Mouse (Mus musculus) embryonic facial prominence, embryonic 12.5 days (tissue): ENCODE results near the gene Olfr971. TPM values are rescaled to one million over a fixed set of nuclear protein-coding genes. Genes with fewer than 3 reads are reported as not detected.
"Not testable (repeated sequence)": the region's sequence is repeated elsewhere in the genome, so short reads cannot be mapped to it uniquely, and the experiment has no call there.

ENCODE experiments used
- ATAC-seq: fragments of 200-750 bp; cut with Nextera tagmentation; 2 replicates; pipeline ENCODE4 v1.8.0; 2017; ENCODE audit not compliant: insufficient number of reproducible peaks, insufficient read depth, low FRiP score, low TSS enrichment
- H3K27ac ChIP-seq: fragments of 300-500 bp; sonication (generic); 2 replicates; pipeline ENCODE4 v1.5.1; 2016; ENCODE audit warnings: mild to moderate bottlenecking
- H3K27me3 ChIP-seq: fragments of 300-500 bp; sonication (generic); 2 replicates; pipeline ENCODE4 v1.6.1; 2016; ENCODE audit warnings: mild to moderate bottlenecking, moderate library complexity
- H3K36me3 ChIP-seq: fragments of 300-500 bp; sonication (generic); 2 replicates; pipeline ENCODE4 v1.6.1; 2016; ENCODE audit warnings: mild to moderate bottlenecking
- H3K4me1 ChIP-seq: fragments of 300-500 bp; sonication (generic); 2 replicates; pipeline ENCODE4 v1.6.1; 2016
- H3K4me2 ChIP-seq: fragments of 300-500 bp; sonication (generic); replicated peaks from 2 replicates; pipeline ENCODE4 v1.6.1; 2016; ENCODE audit warnings: mild to moderate bottlenecking, moderate library complexity
- H3K4me3 ChIP-seq: fragments of 300-500 bp; sonication (generic); 2 replicates; pipeline ENCODE4 v1.5.1; 2016; ENCODE audit warnings: mild to moderate bottlenecking
- H3K9ac ChIP-seq: fragments of 300-500 bp; sonication (generic); 2 replicates; pipeline ENCODE4 v1.6.1; 2016; ENCODE audit warnings: mild to moderate bottlenecking, moderate library complexity
- H3K9me3 ChIP-seq: fragments of 300-500 bp; sonication (generic); 2 replicates; pipeline ENCODE4 v1.6.1; 2016; ENCODE audit warnings: mild to moderate bottlenecking, moderate library complexity
- WGBS: fragments of 180-500 bp; shearing (Covaris S2); methylation state at CpG from one replicate; pipeline ENCODE4 v1.1.7; 2016; 5-methylcytosine and 5-hydroxymethylcytosine counted together
- polyA plus RNA-seq: library from polyadenylated mRNA; unstranded; fragments of >200 nt; fragmentation: Nextera tagmentation; extraction: Ambion mirVana; gene quantifications from 2 replicates; pipeline ENCODE4 v1.2.1, GENCODE M21; 2016

The Olfr971 gene
- not detected in 2 replicates for polyA plus RNA-seq

GRCm38 (mm10) chr9:39836576-39836975, at the start of gene Olfr971:
TSS of gene Olfr971 (plus strand) at chr9:39836876.
- WGBS, result 87% methylated on average over 2 of the region's 2 CpGs
- ATAC-seq, H3K4me2 ChIP-seq, H3K4me3 ChIP-seq, H3K36me3 ChIP-seq, H3K9me3 ChIP-seq, H3K27me3 ChIP-seq, H3K4me1 ChIP-seq, H3K9ac ChIP-seq, H3K27ac ChIP-seq: not testable (repeated sequence)

- Histone ChIP-seq H3K9me3 (no peaks in the 10 kb centered on the region), H3K4me2 (no peak within 1 kb of the TSS), H3K27me3 (no peaks in the 10 kb centered on the region), H3K9ac (no peak within 1 kb of the TSS), H3K36me3 (no peaks in the 10 kb centered on the region), H3K27ac (no peak within 1 kb of the TSS), H3K4me1 (no peaks in the 10 kb centered on the region), H3K4me3 (no peak within 1 kb of the TSS)
- no peak for ATAC-seq
- 70% methylated on average over 2 of the region's 2 CpGs for WGBS
Measured at GRCm38 (mm10) chr9:39790558-39790957, 46.1 kb upstream of the Olfr971 start, which contains the start of gene Olfr969. TSS of gene Olfr969 (plus strand) at chr9:39790945.

- no peak within 1 kb of the TSS for H3K4me3 ChIP-seq
- no peaks in the 10 kb centered on the region for H3K4me1 ChIP-seq
- no peak for ATAC-seq
- H3K9me3 ChIP-seq, result no peaks in the 10 kb centered on the region
- no peak within 1 kb of the TSS for H3K27ac ChIP-seq
- H3K4me2 ChIP-seq, result no peak within 1 kb of the TSS
- no peaks in the 10 kb centered on the region for H3K27me3 ChIP-seq
- H3K9ac ChIP-seq, result no peak within 1 kb of the TSS
- H3K36me3 ChIP-seq, result no peaks in the 10 kb centered on the region
- WGBS, result 69% methylated on average over 4 of the region's 4 CpGs
Measured at GRCm38 (mm10) chr9:39808560-39808959, 28.1 kb upstream of the Olfr971 start, which contains the start of gene Olfr970. TSS of gene Olfr970 (plus strand) at chr9:39808860.

GRCm38 (mm10) chr9:39866122-39866521, 29.4 kb downstream of the Olfr971 start, which contains the start of gene Olfr972:
TSS of gene Olfr972 (plus strand) at chr9:39866422.
- no peak within 1 kb of the TSS for H3K27ac ChIP-seq
- no peak within 1 kb of the TSS for H3K9ac ChIP-seq
- WGBS, result 62% methylated on average over 2 of the region's 2 CpGs
- ATAC-seq, result no peak
- H3K27me3 ChIP-seq, result no peaks in the 10 kb centered on the region
- H3K4me1 ChIP-seq, result no peaks in the 10 kb centered on the region
- no peaks in the 10 kb centered on the region for H3K36me3 ChIP-seq
- no peak within 1 kb of the TSS for H3K4me3 ChIP-seq
- H3K4me2 ChIP-seq, result no peak within 1 kb of the TSS
- H3K9me3 ChIP-seq, result no peaks in the 10 kb centered on the region

GRCm38 (mm10) chr9:39871986-39872385, 35.3 kb downstream of the Olfr971 start:
- not testable (repeated sequence) for H3K36me3 ChIP-seq, H3K9me3 ChIP-seq, H3K27me3 ChIP-seq, H3K4me3 ChIP-seq, H3K27ac ChIP-seq, H3K4me1 ChIP-seq, ATAC-seq, H3K4me2 ChIP-seq, H3K9ac ChIP-seq
- WGBS, result 81% methylated on average over 1 of the region's 1 CpGs

- not testable (repeated sequence) for H3K4me3 ChIP-seq, H3K36me3 ChIP-seq
Measured at GRCm38 (mm10) chr9:39877541-39878396, 41.1 kb downstream of the Olfr971 start.

More at GRCm38 (mm10) chr9:39877541-39878396, 41.1 kb downstream of the Olfr971 start:
- not testable (repeated sequence) for H3K4me1 ChIP-seq, H3K27ac ChIP-seq, ATAC-seq, H3K27me3 ChIP-seq, H3K9me3 ChIP-seq, H3K4me2 ChIP-seq, H3K9ac ChIP-seq
- WGBS, result no CpG with 5 or more reads among the region's 4 CpGs

Other genes with a start within 250 kb of the Olfr971 start
- gene AW551984, start 232.5 kb upstream of the Olfr971 start, polyA plus RNA-seq, result 48.5 and 52.8 TPM in 2 replicates
- gene Olfr148, start 226.2 kb upstream of the Olfr971 start, polyA plus RNA-seq, result not detected in 2 replicates
- not detected in 2 replicates for gene Olfr960, start 215.5 kb upstream of the Olfr971 start, polyA plus RNA-seq
- gene Olfr961, start 191.8 kb upstream of the Olfr971 start, polyA plus RNA-seq, result not detected in 2 replicates
- not detected in 2 replicates for gene Olfr963, start 169.7 kb upstream of the Olfr971 start, polyA plus RNA-seq
- not detected in 2 replicates for gene Olfr149, start 129.8 kb upstream of the Olfr971 start, polyA plus RNA-seq
- gene Olfr965, start 125.5 kb upstream of the Olfr971 start, polyA plus RNA-seq, result not detected in 2 replicates
- gene Olfr150, start 105.9 kb upstream of the Olfr971 start, polyA plus RNA-seq, result not detected in 2 replicates
- gene Olfr967, start 90.6 kb upstream of the Olfr971 start, polyA plus RNA-seq, result not detected in 2 replicates
- not detected in 2 replicates for gene Olfr968, start 53.6 kb upstream of the Olfr971 start, polyA plus RNA-seq
- gene Olfr969, start 45.9 kb upstream of the Olfr971 start, polyA plus RNA-seq, result not detected in 2 replicates
- not detected in 2 replicates for gene Olfr970, start 28.0 kb upstream of the Olfr971 start, polyA plus RNA-seq
- 0.35 TPM in 1 of 2 replicates, not detected in the other for gene Olfr972, start 29.5 kb downstream of the Olfr971 start, polyA plus RNA-seq
- gene Olfr229, start 70.5 kb downstream of the Olfr971 start, polyA plus RNA-seq, result not detected in 2 replicates
- gene Olfr974, start 100.6 kb downstream of the Olfr971 start, polyA plus RNA-seq, result not detected in 2 replicates
- not detected in 2 replicates for gene Olfr975, start 115.2 kb downstream of the Olfr971 start, polyA plus RNA-seq
- not detected in 2 replicates for gene Olfr976, start 124.3 kb downstream of the Olfr971 start, polyA plus RNA-seq
- gene Olfr978, start 155.2 kb downstream of the Olfr971 start, polyA plus RNA-seq, result not detected in 2 replicates
- gene Olfr979, start 166.6 kb downstream of the Olfr971 start, polyA plus RNA-seq, result not detected in 2 replicates
- gene Olfr980, start 172.7 kb downstream of the Olfr971 start, polyA plus RNA-seq, result not detected in 2 replicates
- gene Olfr981, start 184.6 kb downstream of the Olfr971 start, polyA plus RNA-seq, result not detected in 2 replicates
- not detected in 2 replicates for gene Olfr982, start 237.0 kb downstream of the Olfr971 start, polyA plus RNA-seq